Mouse (Mus musculus) myocyte (in vitro differentiated cells): ENCODE data around the gene Fam160a1.

Experiments used
- CEBPB ChIP-seq: IDR thresholded peaks from 2 replicates; pipeline ENCODE4 v1.6.1; 2011; ENCODE audit warnings: mild to moderate bottlenecking, moderate library complexity; ENCODE audit not compliant: poor library complexity, insufficient read depth, severe bottlenecking
- E2F4 ChIP-seq: IDR thresholded peaks from one replicate; pipeline ENCODE4 v1.6.1; 2011; ENCODE audit warnings: mild to moderate bottlenecking, control low read depth, moderate library complexity; ENCODE audit not compliant: insufficient read depth
- MAX ChIP-seq: IDR thresholded peaks from one replicate; pipeline ENCODE4 v1.6.1; 2011; ENCODE audit warnings: low read depth, mild to moderate bottlenecking, control low read depth
- POLR2A ChIP-seq: IDR thresholded peaks from one replicate; pipeline ENCODE4 v1.6.1; 2011; ENCODE audit warnings: low read depth, mild to moderate bottlenecking, control low read depth, moderate library complexity; ENCODE audit not compliant: insufficient read length
- POLR2AphosphoS2 ChIP-seq: IDR thresholded peaks from one replicate; pipeline ENCODE4 v1.6.1; 2011; ENCODE audit warnings: low read depth, control low read depth; ENCODE audit not compliant: insufficient read length
- TCF3 ChIP-seq: IDR thresholded peaks from one replicate; pipeline ENCODE4 v1.6.1; 2011; ENCODE audit warnings: low read depth, control low read depth; ENCODE audit not compliant: insufficient read length
- USF1 ChIP-seq: IDR thresholded peaks from one replicate; pipeline ENCODE4 v1.6.1; 2011; ENCODE audit warnings: low read depth, mild to moderate bottlenecking, control low read depth, moderate library complexity

- TF ChIP-seq USF1 (no peak), POLR2AphosphoS2 (no peak), TCF3 (no peak), POLR2A (no peak), MAX (no peak), E2F4 (no peak), CEBPB (no peak)
These were observed 5.1 kb downstream of the Fam160a1 start for GRCm38 (mm10) chr3:85812010-85812409.
